Mouse (Mus musculus) inflammation-experienced regulatory T-cells, adult 6 months (primary cell): ENCODE data around the gene Pagr1a. TPM values are rescaled to one million over a fixed set of nuclear protein-coding genes. Genes with fewer than 3 reads are reported as not detected.
A peak's percentile ranks its signal among the peaks of the same experiment; 100 is the strongest.

Experiments
- ATAC-seq: one replicate; pipeline ENCODE4 v1.8.0; 2017
- polyA plus RNA-seq, 3 experiments: library from polyadenylated mRNA; unstranded; fragments of 100-300 nt; shearing (Covaris generic); gene quantifications; one replicate each; pipeline ENCODE4 v1.2.1; 2017

Gene Pagr1a
- polyA plus RNA-seq, 3 experiments from 2014 or later, result 34.7 to 44.5 (median 42.6) TPM

DNA sequence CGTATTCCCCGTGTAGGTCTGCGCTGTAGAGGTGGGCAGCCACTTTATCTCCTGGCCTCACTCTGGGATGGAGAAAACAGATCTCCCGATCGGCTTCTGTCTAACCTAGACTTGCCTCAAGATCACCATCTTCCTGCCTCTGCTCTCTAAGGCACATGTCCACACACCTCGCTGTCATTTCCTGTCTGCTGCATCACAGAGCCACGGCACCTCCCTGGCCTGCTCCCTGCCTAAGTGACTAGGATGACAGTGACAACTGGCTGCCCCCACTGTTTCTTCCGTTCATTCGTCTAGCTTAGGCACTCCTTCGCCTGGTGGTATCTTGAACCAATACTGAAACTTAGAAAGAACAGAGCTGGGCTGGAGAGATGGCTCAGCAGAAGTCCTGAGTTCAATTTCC, 17.6 kb downstream of the Pagr1a start:
- peak; percentile 82 for ATAC-seq

DNA sequence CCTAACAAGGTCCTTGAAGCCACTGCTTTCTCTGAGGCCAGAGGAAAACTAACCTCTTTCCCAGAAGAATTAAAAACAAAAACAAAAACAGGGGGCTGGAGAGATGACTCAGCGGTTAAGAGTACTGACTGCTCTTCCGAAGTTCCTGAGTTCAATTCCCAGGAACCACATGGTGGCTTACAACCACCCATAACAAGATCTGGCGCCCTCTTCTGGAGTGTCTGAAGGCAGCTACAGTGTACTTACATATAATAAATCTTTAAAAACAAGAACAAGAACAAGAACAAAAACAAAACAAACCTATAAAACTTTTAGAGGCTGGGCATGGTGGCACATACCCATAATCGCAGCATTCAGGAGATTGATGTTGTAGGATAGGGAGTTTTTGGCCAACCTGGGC, 20.7 kb downstream of the Pagr1a start:
- ATAC-seq, result no peak

- no peak for ATAC-seq
These were observed 28.3 kb downstream of the Pagr1a start for GRCm38 (mm10) chr7:126988816-126989215.

GRCm38 (mm10) chr7:126986319-126986718, 30.8 kb downstream of the Pagr1a start:
- no peak for ATAC-seq

DNA sequence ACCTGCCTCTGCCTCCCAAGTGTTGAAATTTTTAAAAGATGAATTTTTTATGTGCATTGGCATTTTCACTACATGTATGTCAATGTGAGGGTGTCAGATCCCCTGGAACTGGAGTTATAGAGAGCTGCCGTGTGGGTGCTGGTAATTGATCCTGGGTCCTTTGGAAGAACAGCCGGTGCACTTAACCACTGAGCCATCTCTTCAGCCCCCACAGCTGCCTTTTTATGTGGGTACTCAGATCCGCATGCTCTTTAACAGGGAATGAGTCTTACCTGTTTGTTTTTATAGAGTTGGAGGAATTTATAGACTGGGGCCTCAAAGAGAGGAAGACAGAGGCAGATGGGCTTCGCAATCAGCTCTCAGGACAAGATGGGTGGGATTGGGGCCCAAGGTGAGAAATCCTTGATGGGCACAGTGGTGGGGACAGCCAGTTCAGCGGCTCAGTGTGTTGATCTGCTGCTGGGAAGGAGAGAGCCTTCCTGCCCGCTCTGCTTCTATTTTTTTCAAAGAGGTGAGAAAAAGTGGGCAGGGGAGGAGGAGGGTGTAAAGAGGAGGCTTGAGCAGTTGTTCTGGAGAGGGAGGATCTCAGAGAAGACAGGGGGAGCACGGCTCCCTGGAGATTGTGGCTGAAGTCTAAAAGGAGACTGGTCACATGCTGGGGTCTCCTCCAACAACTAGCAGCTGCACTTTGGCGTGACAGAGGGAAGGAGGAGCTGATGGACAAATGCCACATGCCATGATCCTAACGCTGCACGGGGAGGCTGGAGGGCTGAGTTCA, 32.3 kb downstream of the Pagr1a start:
- no peak for ATAC-seq

DNA sequence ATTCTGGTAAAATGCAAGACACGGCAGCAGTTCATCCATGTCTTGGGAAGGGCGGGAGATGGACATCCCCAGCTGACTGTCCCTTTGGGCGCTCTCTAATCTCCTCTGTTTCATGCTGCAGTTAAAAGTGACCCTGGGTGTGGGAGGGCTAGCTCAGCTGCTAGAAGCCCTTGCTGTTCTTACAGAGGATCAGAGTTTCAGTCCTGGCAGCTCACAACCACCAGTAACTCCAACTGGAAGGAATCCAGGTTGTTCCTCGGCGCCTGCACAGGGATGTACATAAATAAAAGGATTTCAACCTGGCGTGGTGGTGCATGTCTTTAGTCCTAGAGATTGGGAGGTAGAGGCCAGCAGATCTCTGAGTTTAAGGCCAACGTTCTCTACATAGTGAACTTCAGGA, 34.0 kb downstream of the Pagr1a start:
- ATAC-seq, result no peak

DNA sequence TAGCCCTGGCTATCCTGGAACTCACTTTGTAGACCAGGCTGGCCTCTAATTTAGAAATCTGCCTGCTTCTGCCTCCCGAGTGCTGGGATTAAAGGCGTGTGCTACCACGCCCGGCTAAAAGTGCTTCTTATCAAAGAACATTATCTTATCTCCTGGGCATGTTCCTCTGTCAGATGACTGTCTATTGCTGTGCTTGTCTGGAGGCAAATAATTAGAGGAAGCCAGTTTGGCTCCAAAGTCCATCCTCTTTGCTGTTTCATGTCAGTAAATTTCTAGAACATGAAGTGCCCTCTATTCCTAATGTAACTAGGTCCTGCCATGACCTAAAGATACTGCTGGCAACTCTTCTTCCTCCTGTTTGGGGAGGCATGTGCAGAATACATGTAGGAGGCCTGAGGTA, 35.1 kb downstream of the Pagr1a start:
- no peak for ATAC-seq

GRCm38 (mm10) chr7:126981601-126982000, 35.6 kb downstream of the Pagr1a start:
- no peak for ATAC-seq

- ATAC-seq, result no peak
These were observed 38.3 kb downstream of the Pagr1a start for GRCm38 (mm10) chr7:126978841-126979240.

GRCm38 (mm10) chr7:126976878-126977459, 40.2 kb downstream of the Pagr1a start:
- no peak for ATAC-seq

- peak; percentile 98 for ATAC-seq
These were observed 40.9 kb downstream of the Pagr1a start, which contains the start of gene Cdiptos for GRCm38 (mm10) chr7:126975950-126976866. Gene Cdiptos, minus strand, starts transcription at chr7:126976098.

DNA sequence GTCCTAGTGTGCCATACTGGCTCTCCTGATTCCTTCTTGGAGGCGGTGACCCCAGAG, 41.4 kb downstream of the Pagr1a start, which contains the start of gene Cdipt:
Cdipt (plus strand) TSS at position 22 of the 57 bp plus-strand sequence.
- no peak for ATAC-seq

DNA sequence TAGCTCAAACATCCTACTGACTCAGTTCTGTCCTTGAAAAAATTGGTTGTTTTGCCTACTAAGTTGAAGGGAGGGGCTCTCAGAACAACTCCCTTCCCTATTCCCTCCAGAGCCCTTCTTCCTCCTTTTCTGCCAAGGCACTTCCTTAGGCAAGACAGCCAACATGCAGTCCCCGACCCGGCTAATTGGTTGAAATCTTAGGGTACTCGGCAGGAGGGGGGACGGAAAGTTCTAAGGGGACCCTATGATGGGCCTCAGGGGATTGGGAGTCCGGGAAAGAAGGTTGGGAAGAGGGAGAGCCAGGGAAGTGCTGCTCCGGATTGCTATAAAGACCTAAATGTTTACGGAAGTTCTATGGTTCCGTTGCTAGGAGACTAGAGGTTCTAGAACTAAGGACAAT, 41.7 kb downstream of the Pagr1a start:
- no peak for ATAC-seq

DNA sequence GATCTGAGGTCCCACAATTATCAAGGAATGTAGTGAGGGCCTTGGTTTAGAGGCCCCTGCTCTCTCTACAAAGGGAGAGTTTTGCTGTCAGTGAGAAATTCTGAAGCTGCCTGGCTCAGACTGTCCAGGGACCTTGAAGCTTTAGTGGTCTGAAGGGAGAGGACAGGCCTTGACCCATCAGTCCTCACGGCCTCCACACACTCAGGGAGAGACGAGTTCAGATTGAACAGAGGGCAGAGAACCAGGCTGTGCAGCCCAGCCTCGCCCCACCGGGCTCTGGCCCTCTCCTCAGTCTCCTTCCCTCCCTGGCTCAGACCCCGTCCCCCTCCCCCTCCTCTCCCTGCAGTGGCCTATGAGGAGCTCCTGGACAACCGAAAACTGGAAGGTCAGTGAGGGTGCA, 49.8 kb downstream of the Pagr1a start:
- ATAC-seq, result no peak

GRCm38 (mm10) chr7:126965568-126965967, 51.6 kb downstream of the Pagr1a start:
- no peak for ATAC-seq

Other genes with a start within 250 kb of the Pagr1a start
- gene Ypel3, start 240.4 kb downstream of the Pagr1a start, polyA plus RNA-seq, result 100 to 1,000 TPM in 1 of 3 experiments, 10 to 100 TPM in 2; 51.9 to 107 (median 70.2) TPM
- gene Tbx6, start 235.9 kb downstream of the Pagr1a start, polyA plus RNA-seq, result 1 to 10 TPM; 2.1 to 3.9 (median 3.7) TPM
- 100 to 1,000 TPM; 118 to 168 (median 129) TPM for gene Ppp4c, start 224.9 kb downstream of the Pagr1a start, polyA plus RNA-seq
- not detected for gene Fam57b, start 219.7 kb downstream of the Pagr1a start, polyA plus RNA-seq
- gene 4930451I11Rik, start 185.7 kb downstream of the Pagr1a start, polyA plus RNA-seq, result not detected
- gene Doc2a, start 169.9 kb downstream of the Pagr1a start, polyA plus RNA-seq, result not detected
- gene Hirip3, start 155.4 kb downstream of the Pagr1a start, polyA plus RNA-seq, result 10 to 100 TPM; 11.2 to 19.3 (median 18.2) TPM
- gene Ino80e, start 155.0 kb downstream of the Pagr1a start, polyA plus RNA-seq, result 10 to 100 TPM; 63.0 to 88.4 (median 68.7) TPM
- gene Taok2, start 132.6 kb downstream of the Pagr1a start, polyA plus RNA-seq, result 10 to 100 TPM; 16.8 to 20.3 (median 19.6) TPM
- gene Tmem219, start 94.4 kb downstream of the Pagr1a start, polyA plus RNA-seq, result 10 to 100 TPM; 36.8 to 69.8 (median 47.7) TPM
- gene Kctd13, start 88.5 kb downstream of the Pagr1a start, polyA plus RNA-seq, result 1 to 10 TPM; 6.1 to 7.9 (median 6.3) TPM
- under 1 TPM in 1 of 3 experiments, not detected in 2; 0.34 TPM for gene Asphd1, start 67.8 kb downstream of the Pagr1a start, polyA plus RNA-seq
- gene Sez6l2, start 66.8 kb downstream of the Pagr1a start, polyA plus RNA-seq, result under 1 TPM; 0.69 to 0.87 (median 0.77) TPM
- gene Cdipt, start 41.4 kb downstream of the Pagr1a start, polyA plus RNA-seq, result 100 to 1,000 TPM; 104 to 127 (median 115) TPM
- 1 to 10 TPM in 2 of 3 experiments, under 1 TPM in 1; 0.91 to 1.8 (median 1.3) TPM for gene Cdiptos, start 41.3 kb downstream of the Pagr1a start, polyA plus RNA-seq
- 10 to 100 TPM; 15.2 to 19.7 (median 16.2) TPM for gene Mvp, start 2.7 kb downstream of the Pagr1a start, polyA plus RNA-seq
- gene Pagr1b, start 868 bp downstream of the Pagr1a start, polyA plus RNA-seq, result not detected
- gene Gm42742, start 3.7 kb upstream of the Pagr1a start, polyA plus RNA-seq, result 10 to 100 TPM; 42.5 to 62.2 (median 46.4) TPM
- gene Prrt2, start 3.9 kb upstream of the Pagr1a start, polyA plus RNA-seq, result 1 to 10 TPM in 1 of 3 experiments, under 1 TPM in 1, not detected in 1; 0.97 to 1.1 TPM
- 10 to 100 TPM; 18.6 to 22.4 (median 21.4) TPM for gene Maz, start 9.7 kb upstream of the Pagr1a start, polyA plus RNA-seq
- gene Kif22, start 25.1 kb upstream of the Pagr1a start, polyA plus RNA-seq, result 10 to 100 TPM; 11.7 to 94.2 (median 13.8) TPM
- 1 to 10 TPM in 1 of 3 experiments, not detected in 2; 1.6 TPM for gene Zg16, start 70.0 kb upstream of the Pagr1a start, polyA plus RNA-seq
- gene AI467606, start 74.0 kb upstream of the Pagr1a start, polyA plus RNA-seq, result 100 to 1,000 TPM; 248 to 287 (median 263) TPM
- gene Qprt, start 104.9 kb upstream of the Pagr1a start, polyA plus RNA-seq, result 10 to 100 TPM in 2 of 3 experiments, 1 to 10 TPM in 1; 7.8 to 15.5 (median 15.0) TPM
- gene Spn, start 120.5 kb upstream of the Pagr1a start, polyA plus RNA-seq, result 100 to 1,000 TPM; 105 to 226 (median 130) TPM
- 10 to 100 TPM; 43.2 to 56.9 (median 48.7) TPM for gene Cd2bp2, start 178.7 kb upstream of the Pagr1a start, polyA plus RNA-seq
- 10 to 100 TPM; 13.2 to 16.6 (median 13.6) TPM for gene Tbc1d10b, start 191.1 kb upstream of the Pagr1a start, polyA plus RNA-seq
- gene Mylpf, start 191.5 kb upstream of the Pagr1a start, polyA plus RNA-seq, result 10 to 100 TPM; 23.0 to 25.8 (median 23.4) TPM
- gene Zfp553, start 215.7 kb upstream of the Pagr1a start, polyA plus RNA-seq, result 1 to 10 TPM; 3.3 to 6.8 (median 4.6) TPM
- 100 to 1,000 TPM; 783 to 927 (median 807) TPM for gene Sept1, start 215.8 kb upstream of the Pagr1a start, polyA plus RNA-seq
- 1 to 10 TPM in 1 of 3 experiments, under 1 TPM in 1, not detected in 1; 0.46 to 1.5 TPM for gene Zfp771, start 226.9 kb upstream of the Pagr1a start, polyA plus RNA-seq
- gene Dctpp1, start 243.4 kb upstream of the Pagr1a start, polyA plus RNA-seq, result 10 to 100 TPM; 37.2 to 88.3 (median 51.2) TPM